Mouse (Mus musculus): Measurements from ENCODE around the gene Nsun6. TPM values are rescaled to one million over a fixed set of nuclear protein-coding genes. Genes with fewer than 3 reads are reported as not detected.
A peak's percentile ranks its signal among the peaks of the same experiment; 100 is the strongest.

Nsun6 gene
- 8.5 and 12.6 TPM in 2 replicates for polyA plus RNA-seq (2016; fragmentation: Nextera tagmentation; extraction: Ambion mirVana)

GRCm38 (mm10) chr2:15054945-15055637 is at the start of gene Nsun6:
Gene Nsun6 (minus strand): TSS chr2:15055069.
- Histone ChIP-seq H3K27me3 (ENCODE audit: low read depth, poor library complexity, severe bottlenecking) (no peaks in the 10 kb centered on the region), H3K36me3 (peaks cover 21% of the 10 kb centered on the region), H3K4me1 (peaks cover 18% of the 10 kb centered on the region), H3K9me3 (replicated peaks) (no peaks in the 10 kb centered on the region), H3K27ac (peak within 1 kb of the TSS; percentile 99), H3K4me3 (peak within 1 kb of the TSS; percentile 89)
- under 1% methylated on average over 72 of the region's 75 CpGs for WGBS
- DNase-seq (ENCODE audit: low spot score): peak; percentile 100

DNA sequence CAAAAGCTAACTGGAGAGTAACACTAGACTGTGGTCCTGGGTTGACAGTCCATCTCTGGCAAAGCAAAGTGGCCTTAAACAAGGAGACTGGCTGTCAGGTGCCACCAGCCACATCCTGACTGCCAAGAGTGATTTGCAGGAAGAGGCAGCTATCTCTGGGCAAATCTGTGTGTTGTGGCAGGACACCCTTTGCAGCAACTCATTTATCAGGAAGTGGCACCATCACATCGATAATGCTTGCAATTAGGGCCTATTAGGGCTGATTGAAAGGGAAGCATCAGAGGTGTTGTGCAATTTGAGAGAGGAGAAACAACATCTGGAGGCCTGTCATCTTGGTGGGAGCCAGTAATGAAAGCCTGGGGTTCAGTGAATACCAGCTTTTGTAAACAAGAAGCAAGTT is 49.5 kb upstream of the Nsun6 start:
- no peak overlapping the region for H3K27ac ChIP-seq

DNA sequence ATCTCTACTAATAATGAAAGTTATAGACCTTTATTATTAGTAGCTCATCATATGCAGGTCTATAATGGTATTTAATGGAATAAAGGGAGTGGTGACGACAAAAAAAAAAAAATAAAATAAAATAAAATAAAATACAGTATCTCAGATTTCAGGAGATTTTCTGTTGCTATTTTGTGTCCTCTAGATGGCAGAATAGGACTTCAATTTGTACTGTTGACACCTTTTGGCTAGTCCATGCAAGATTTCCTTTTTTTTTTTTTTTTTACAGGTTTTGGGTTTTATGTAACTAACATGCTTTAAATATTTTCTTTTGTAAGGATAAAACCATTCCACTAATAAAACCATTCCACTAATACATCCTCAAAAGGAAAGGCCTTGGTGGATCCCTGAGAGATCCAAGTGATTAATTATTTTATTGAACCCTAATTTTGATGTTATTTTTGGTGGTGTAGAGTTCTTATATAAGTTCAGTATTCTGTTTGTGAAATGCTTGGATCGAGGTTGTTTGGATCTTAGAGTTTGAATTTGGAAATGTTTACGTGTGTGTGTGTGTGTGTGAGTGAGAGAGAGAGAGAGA is 41.7 kb upstream of the Nsun6 start:
- no peak for DNase-seq (ENCODE audit: low spot score)
- whole genome bisulfite sequencing: 78% methylated on average over 3 of the region's 3 CpGs
- Histone ChIP-seq H3K9me3 (replicated peaks) (no peaks in the 10 kb centered on the region), H3K27ac (no peak overlapping the region), H3K36me3 (no peaks in the 10 kb centered on the region), H3K4me1 (no peaks in the 10 kb centered on the region), H3K4me3 (no peak overlapping the region), H3K27me3 (ENCODE audit: low read depth, poor library complexity, severe bottlenecking) (no peaks in the 10 kb centered on the region)

More for the DNA sequence above, 49.5 kb upstream of the Nsun6 start:
- Histone ChIP-seq H3K4me1 (no peaks in the 10 kb centered on the region), H3K4me3 (no peak overlapping the region), H3K36me3 (no peaks in the 10 kb centered on the region), H3K27me3 (ENCODE audit: low read depth, poor library complexity, severe bottlenecking) (no peaks in the 10 kb centered on the region), H3K9me3 (replicated peaks) (no peaks in the 10 kb centered on the region)
- DNase-seq (ENCODE audit: low spot score): no peak
- 41% methylated on average over 1 of the region's 1 CpGs for WGBS

- no peaks in the 10 kb centered on the region for H3K27me3 ChIP-seq (ENCODE audit: low read depth, poor library complexity, severe bottlenecking)
Measured at GRCm38 (mm10) chr2:15087308-15087707, 32.4 kb upstream of the Nsun6 start.

DNA sequence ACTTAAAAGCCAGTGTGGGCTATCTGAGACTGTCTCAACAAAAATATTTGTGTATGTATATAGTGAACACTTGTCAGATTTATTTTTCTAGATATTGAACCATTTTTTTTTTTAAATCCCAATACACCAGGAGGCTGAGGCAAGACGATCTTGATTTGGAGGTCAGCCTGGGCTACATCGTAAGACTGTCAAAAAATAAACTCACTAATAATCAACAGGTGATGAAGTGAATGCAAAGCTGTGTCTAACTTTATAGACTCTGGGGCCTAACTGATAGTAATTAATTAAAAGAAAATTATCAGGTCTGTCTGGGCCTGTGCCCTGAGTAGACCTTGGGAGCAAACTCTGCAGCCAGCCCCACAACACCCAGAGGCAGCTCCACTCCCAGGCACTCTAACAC is 28.8 kb upstream of the Nsun6 start:
- no peak overlapping the region for H3K4me3 ChIP-seq
- 97% methylated on average over 2 of the region's 2 CpGs for WGBS
- no peaks in the 10 kb centered on the region for H3K4me1 ChIP-seq
- H3K9me3 ChIP-seq (replicated peaks): no peaks in the 10 kb centered on the region
- no peaks in the 10 kb centered on the region for H3K27me3 ChIP-seq (ENCODE audit: low read depth, poor library complexity, severe bottlenecking)
- no peak overlapping the region for H3K27ac ChIP-seq
- peaks cover 60% of the 10 kb centered on the region for H3K36me3 ChIP-seq
- DNase-seq (ENCODE audit: low spot score): no peak

More at GRCm38 (mm10) chr2:15087308-15087707, 32.4 kb upstream of the Nsun6 start:
- Histone ChIP-seq H3K9me3 (replicated peaks) (no peaks in the 10 kb centered on the region), H3K4me1 (no peaks in the 10 kb centered on the region), H3K36me3 (peaks cover 23% of the 10 kb centered on the region), H3K27ac (no peak overlapping the region), H3K4me3 (no peak overlapping the region)
- WGBS: 78% methylated on average over 1 of the region's 1 CpGs
- DNase-seq (ENCODE audit: low spot score): no peak

- WGBS: 78% methylated on average over 5 of the region's 5 CpGs
- Histone ChIP-seq H3K4me3 (no peak overlapping the region), H3K27me3 (ENCODE audit: low read depth, poor library complexity, severe bottlenecking) (no peaks in the 10 kb centered on the region), H3K9me3 (replicated peaks) (no peaks in the 10 kb centered on the region), H3K27ac (no peak overlapping the region), H3K4me1 (peaks cover 12% of the 10 kb centered on the region; the same call in 1 of the 2 replicates), H3K36me3 (peaks cover 69% of the 10 kb centered on the region)
- no peak for DNase-seq (ENCODE audit: low spot score)
Measured at GRCm38 (mm10) chr2:15067091-15067490, 12.2 kb upstream of the Nsun6 start.

GRCm38 (mm10) chr2:15065447-15065846 is 10.6 kb upstream of the Nsun6 start:
- Histone ChIP-seq H3K4me3 (no peak overlapping the region), H3K9me3 (replicated peaks) (no peaks in the 10 kb centered on the region), H3K36me3 (peaks cover 61% of the 10 kb centered on the region), H3K27me3 (ENCODE audit: low read depth, poor library complexity, severe bottlenecking) (no peaks in the 10 kb centered on the region), H3K27ac (no peak overlapping the region), H3K4me1 (peaks cover 12% of the 10 kb centered on the region; the same call in 1 of the 2 replicates)
- 84% methylated on average over 2 of the region's 2 CpGs for WGBS
- DNase-seq (ENCODE audit: low spot score): no peak

GRCm38 (mm10) chr2:15064380-15065269 is 9.8 kb upstream of the Nsun6 start:
- WGBS: 69% methylated on average over 7 of the region's 7 CpGs
- peaks cover 12% of the 10 kb centered on the region; the same call in 1 of the 2 replicates for H3K4me1 ChIP-seq
- no peak for DNase-seq (ENCODE audit: low spot score)
- no peaks in the 10 kb centered on the region for H3K27me3 ChIP-seq (ENCODE audit: low read depth, poor library complexity, severe bottlenecking)
- H3K9me3 ChIP-seq (replicated peaks): no peaks in the 10 kb centered on the region
- no peak overlapping the region for H3K4me3 ChIP-seq
- H3K36me3 ChIP-seq: peaks cover 58% of the 10 kb centered on the region
- no peak overlapping the region for H3K27ac ChIP-seq

- Histone ChIP-seq H3K9me3 (replicated peaks) (no peaks in the 10 kb centered on the region), H3K4me1 (peaks cover 12% of the 10 kb centered on the region; the same call in 1 of the 2 replicates), H3K27ac (no peak overlapping the region), H3K36me3 (peaks cover 57% of the 10 kb centered on the region), H3K4me3 (no peak overlapping the region), H3K27me3 (ENCODE audit: low read depth, poor library complexity, severe bottlenecking) (no peaks in the 10 kb centered on the region)
- 54% methylated on average over 1 of the region's 1 CpGs for WGBS
- no peak for DNase-seq (ENCODE audit: low spot score)
Measured at GRCm38 (mm10) chr2:15063815-15064214, 8.9 kb upstream of the Nsun6 start.

GRCm38 (mm10) chr2:15060856-15061255 is 6.0 kb upstream of the Nsun6 start:
- Histone ChIP-seq H3K27ac (no peak overlapping the region), H3K27me3 (ENCODE audit: low read depth, poor library complexity, severe bottlenecking) (no peaks in the 10 kb centered on the region), H3K4me3 (no peak overlapping the region), H3K9me3 (replicated peaks) (no peaks in the 10 kb centered on the region), H3K4me1 (peaks cover 25% of the 10 kb centered on the region), H3K36me3 (peaks cover 49% of the 10 kb centered on the region)
- WGBS: 83% methylated on average over 3 of the region's 3 CpGs
- DNase-seq (ENCODE audit: low spot score): no peak

DNA sequence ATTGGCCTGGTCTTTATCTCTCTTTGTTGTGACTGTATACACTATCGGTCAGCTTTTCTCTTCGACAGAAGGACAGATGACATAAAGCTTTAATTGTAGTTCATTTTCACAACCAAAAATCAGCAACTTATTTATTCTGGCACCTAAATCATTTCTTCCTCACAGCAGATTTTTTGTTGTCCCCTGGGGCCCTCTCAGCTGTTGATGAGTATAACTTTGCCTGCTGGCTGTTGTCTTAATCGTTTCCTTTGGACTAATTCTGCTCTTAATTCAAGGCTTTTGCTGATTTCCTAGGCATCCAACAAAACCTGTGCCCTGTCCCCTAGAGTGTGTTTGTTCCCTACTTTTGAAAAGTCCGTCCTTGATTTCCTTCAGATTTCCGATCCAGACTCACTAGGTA is 3.4 kb upstream of the Nsun6 start:
- Histone ChIP-seq H3K36me3 (peaks cover 36% of the 10 kb centered on the region), H3K4me1 (peaks cover 22% of the 10 kb centered on the region), H3K27me3 (ENCODE audit: low read depth, poor library complexity, severe bottlenecking) (no peaks in the 10 kb centered on the region), H3K4me3 (no peak overlapping the region), H3K27ac (no peak overlapping the region), H3K9me3 (replicated peaks) (no peaks in the 10 kb centered on the region)
- WGBS: 93% methylated on average over 5 of the region's 5 CpGs
- no peak for DNase-seq (ENCODE audit: low spot score)

DNA sequence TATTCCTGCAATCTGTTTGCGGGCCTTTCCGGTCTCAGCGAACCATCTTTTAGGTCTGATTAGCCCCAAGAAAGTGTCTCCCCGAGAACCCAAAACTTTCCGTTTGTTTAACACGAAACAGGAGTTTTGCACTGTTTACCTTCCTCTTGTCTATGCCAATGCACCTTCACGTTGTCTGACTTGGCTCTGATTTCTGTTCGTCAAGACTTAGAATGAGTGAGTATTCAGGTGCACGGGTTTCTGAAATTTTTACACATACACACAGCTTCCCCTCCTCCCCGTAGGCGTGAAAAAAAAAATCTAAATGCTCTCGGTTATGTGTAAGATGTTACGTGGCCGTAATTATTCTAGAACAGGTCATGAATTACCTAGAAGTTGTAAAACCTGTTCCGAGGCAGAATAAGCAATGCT is 877 bp upstream of the Nsun6 start:
- under 1% methylated on average over 15 of the region's 15 CpGs for WGBS
- peaks cover 25% of the 10 kb centered on the region for H3K36me3 ChIP-seq

DNA sequence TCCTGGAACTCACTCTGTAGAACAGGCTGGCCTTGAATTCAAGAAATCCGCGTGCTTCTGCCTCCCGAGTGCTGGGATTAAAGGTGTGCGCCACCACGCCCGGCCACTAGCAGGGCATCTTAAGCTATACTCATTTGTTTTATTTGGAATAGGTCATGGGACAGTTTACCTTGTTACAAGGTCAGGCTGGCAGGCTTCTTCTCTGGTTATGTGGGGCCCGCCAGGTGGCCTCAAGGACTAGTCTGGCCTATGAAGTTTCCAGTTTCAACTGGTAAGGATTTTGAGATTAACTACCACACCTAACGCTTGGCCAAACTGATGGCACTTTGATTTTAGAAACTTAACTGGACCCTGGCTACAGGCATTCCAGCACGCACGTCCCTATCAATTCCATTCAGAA is 373 bp downstream of the Nsun6 start:
- Histone ChIP-seq H3K4me3 (peak overlapping the region; percentile 89), H3K9me3 (replicated peaks) (no peaks in the 10 kb centered on the region), H3K4me1 (peaks cover 18% of the 10 kb centered on the region), H3K27me3 (ENCODE audit: low read depth, poor library complexity, severe bottlenecking) (no peaks in the 10 kb centered on the region), H3K36me3 (peaks cover 19% of the 10 kb centered on the region), H3K27ac (peak overlapping the region; percentile 99)
- DNase-seq (ENCODE audit: low spot score): no peak
- 18% methylated on average over 10 of the region's 10 CpGs for WGBS

More for the DNA sequence above, 877 bp upstream of the Nsun6 start:
- Histone ChIP-seq H3K4me3 (peak overlapping the region; percentile 89), H3K27ac (peak overlapping the region; percentile 99), H3K27me3 (ENCODE audit: low read depth, poor library complexity, severe bottlenecking) (no peaks in the 10 kb centered on the region), H3K9me3 (replicated peaks) (no peaks in the 10 kb centered on the region), H3K4me1 (peaks cover 18% of the 10 kb centered on the region)
- no peak for DNase-seq (ENCODE audit: low spot score)

Measured in limb, embryonic 10.5 days (tissue).